Mouse (Mus musculus): ENCODE data around the gene Kcnh4. TPM values are rescaled to one million over a fixed set of nuclear protein-coding genes. Genes with fewer than 3 reads are reported as not detected.
A peak's percentile ranks its signal among the peaks of the same experiment; 100 is the strongest.

The Kcnh4 gene
- polyA plus RNA-seq, 2 experiments: 0.09 TPM; not detected in 1

DNA sequence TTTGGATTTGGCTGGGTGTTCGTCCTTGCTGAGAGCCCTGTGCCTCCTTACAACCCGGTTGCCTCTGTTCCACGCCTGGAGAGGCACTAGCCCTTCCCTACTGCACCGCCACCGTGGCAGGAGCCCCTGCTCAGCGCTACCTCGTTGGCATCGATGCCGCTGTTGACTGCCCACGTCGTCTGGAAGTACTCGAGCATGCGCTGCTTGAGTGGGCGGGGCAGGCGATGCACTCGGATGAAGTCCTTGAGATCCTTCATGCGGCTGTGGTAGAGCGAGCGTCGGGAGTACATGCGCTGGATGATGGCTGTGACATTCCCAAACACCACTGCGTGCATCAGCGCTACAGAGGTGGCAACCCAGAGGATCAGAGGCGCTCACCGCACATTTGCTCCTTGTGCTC lies 10.3 kb downstream of the Kcnh4 start:
- DNase-seq (ENCODE audit: low spot score) (no peak), ATAC-seq (ENCODE audit: low FRiP score, low read depth) (no peak)
- Histone ChIP-seq H3K27ac (replicated peaks; ENCODE audit: low read depth, low read length) (no peak overlapping the region), H3K9ac (ENCODE audit: low read depth, low read length, severe bottlenecking) (no peak overlapping the region), H3K4me2 (replicated peaks; ENCODE audit: low read depth, low read length, severe bottlenecking) (no peak overlapping the region), H3K4me3 (replicated peaks; ENCODE audit: low read length) (no peak overlapping the region), H3K36me3 (ENCODE audit: control insufficient read depth, insufficient read depth, low read length) (no peaks in the 10 kb centered on the region), H3K9me3 (ENCODE audit: control insufficient read depth, low read length) (no peaks in the 10 kb centered on the region), H3K4me1 (ENCODE audit: control insufficient read depth, insufficient read depth, low read length) (no peaks in the 10 kb centered on the region), H3K27me3 (ENCODE audit: control insufficient read depth, insufficient read depth, low read length) (no peaks in the 10 kb centered on the region)
- TF ChIP-seq POLR2A (IDR thresholded peaks at IDR 0.05; ENCODE audit: borderline replicate concordance, extremely low read depth, insufficient read depth, insufficient read length): no peak
- 52% methylated on average over 25 of the region's 25 CpGs for WGBS

DNA sequence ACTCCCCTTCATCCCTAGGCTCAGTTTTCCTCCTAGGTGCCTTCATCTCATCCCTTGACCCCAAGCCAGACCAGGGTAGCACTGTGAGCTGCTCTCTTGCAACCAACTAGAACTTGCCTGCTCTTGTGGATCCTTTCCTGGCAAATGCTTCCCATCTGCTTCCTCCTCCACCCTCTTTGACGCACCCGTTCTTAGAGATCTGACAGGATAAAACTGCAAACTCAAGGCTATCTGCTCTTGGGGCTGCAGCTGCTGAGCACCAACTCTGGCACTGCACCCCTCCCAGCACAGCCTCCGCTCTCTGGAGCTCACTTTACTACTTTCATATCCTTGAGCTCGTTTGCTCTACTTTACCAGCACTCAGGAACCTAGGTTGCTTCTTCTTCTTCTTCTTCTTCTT lies 11.1 kb downstream of the Kcnh4 start:
- Histone ChIP-seq H3K36me3 (ENCODE audit: control insufficient read depth, insufficient read depth, low read length) (no peaks in the 10 kb centered on the region), H3K9me3 (ENCODE audit: control insufficient read depth, low read length) (no peaks in the 10 kb centered on the region), H3K27me3 (ENCODE audit: control insufficient read depth, insufficient read depth, low read length) (no peaks in the 10 kb centered on the region), H3K4me3 (replicated peaks; ENCODE audit: low read length) (no peak overlapping the region), H3K4me1 (ENCODE audit: control insufficient read depth, insufficient read depth, low read length) (no peaks in the 10 kb centered on the region), H3K4me2 (replicated peaks; ENCODE audit: low read depth, low read length, severe bottlenecking) (no peak overlapping the region), H3K9ac (ENCODE audit: low read depth, low read length, severe bottlenecking) (no peak overlapping the region), H3K27ac (replicated peaks; ENCODE audit: low read depth, low read length) (no peak overlapping the region)
- ATAC-seq (ENCODE audit: low FRiP score, low read depth): no peak
- 72% methylated on average over 4 of the region's 4 CpGs for WGBS
- TF ChIP-seq POLR2A (IDR thresholded peaks at IDR 0.05; ENCODE audit: borderline replicate concordance, extremely low read depth, insufficient read depth, insufficient read length): no peak
- no peak for DNase-seq (ENCODE audit: low spot score)

DNA sequence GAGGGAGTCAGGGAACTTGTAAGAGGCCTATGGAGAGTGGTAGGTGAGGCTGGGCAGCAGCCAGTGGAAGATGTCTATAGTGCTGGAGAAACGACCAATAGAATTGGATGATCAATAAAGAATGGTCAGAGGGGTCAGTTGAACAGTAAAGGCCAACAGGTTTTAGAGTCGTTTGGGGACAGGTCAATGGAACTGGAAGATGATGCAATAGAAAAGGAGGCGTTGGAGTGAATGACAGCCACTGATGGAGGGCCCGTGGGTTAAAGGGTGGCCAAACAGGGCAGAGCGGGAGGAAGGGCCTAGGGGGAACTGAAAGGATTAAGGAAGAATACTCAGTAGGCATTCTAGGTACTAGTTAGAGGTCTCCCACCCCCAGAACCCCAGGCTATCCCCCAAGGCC lies 12.6 kb downstream of the Kcnh4 start:
- Histone ChIP-seq H3K4me1 (ENCODE audit: control insufficient read depth, insufficient read depth, low read length) (no peaks in the 10 kb centered on the region), H3K36me3 (ENCODE audit: control insufficient read depth, insufficient read depth, low read length) (no peaks in the 10 kb centered on the region), H3K9ac (ENCODE audit: low read depth, low read length, severe bottlenecking) (no peak overlapping the region), H3K27me3 (ENCODE audit: control insufficient read depth, insufficient read depth, low read length) (no peaks in the 10 kb centered on the region), H3K4me2 (replicated peaks; ENCODE audit: low read depth, low read length, severe bottlenecking) (no peak overlapping the region), H3K9me3 (ENCODE audit: control insufficient read depth, low read length) (no peaks in the 10 kb centered on the region), H3K27ac (replicated peaks; ENCODE audit: low read depth, low read length) (no peak overlapping the region), H3K4me3 (replicated peaks; ENCODE audit: low read length) (no peak overlapping the region)
- DNase-seq (ENCODE audit: low spot score): no peak
- ATAC-seq (ENCODE audit: low FRiP score, low read depth): no peak
- WGBS: 68% methylated on average over 5 of the region's 5 CpGs
- no peak for TF ChIP-seq POLR2A (IDR thresholded peaks at IDR 0.05; ENCODE audit: borderline replicate concordance, extremely low read depth, insufficient read depth, insufficient read length)

DNA sequence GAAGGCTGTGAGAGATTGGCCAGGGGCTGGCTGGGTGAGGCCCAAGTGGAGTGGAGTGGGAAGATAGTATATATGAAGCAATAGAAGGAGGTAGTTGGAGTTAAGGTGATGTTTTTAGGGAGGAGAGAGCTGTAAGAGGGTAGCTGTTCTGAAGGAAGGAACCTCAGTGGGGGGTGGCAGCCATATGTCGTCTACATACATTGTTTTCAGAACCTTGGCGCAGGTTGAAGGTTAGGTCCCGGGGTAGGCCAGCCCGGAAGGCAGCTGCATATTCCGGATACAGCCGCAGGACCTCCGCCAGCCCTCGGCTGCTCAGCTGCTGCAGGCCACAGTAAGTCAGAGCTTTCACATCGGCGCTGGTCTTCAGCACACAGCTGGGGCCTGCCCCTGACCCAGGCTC lies 13.2 kb downstream of the Kcnh4 start:
- no peak for TF ChIP-seq POLR2A (IDR thresholded peaks at IDR 0.05; ENCODE audit: borderline replicate concordance, extremely low read depth, insufficient read depth, insufficient read length)
- WGBS: 82% methylated on average over 10 of the region's 10 CpGs

DNA sequence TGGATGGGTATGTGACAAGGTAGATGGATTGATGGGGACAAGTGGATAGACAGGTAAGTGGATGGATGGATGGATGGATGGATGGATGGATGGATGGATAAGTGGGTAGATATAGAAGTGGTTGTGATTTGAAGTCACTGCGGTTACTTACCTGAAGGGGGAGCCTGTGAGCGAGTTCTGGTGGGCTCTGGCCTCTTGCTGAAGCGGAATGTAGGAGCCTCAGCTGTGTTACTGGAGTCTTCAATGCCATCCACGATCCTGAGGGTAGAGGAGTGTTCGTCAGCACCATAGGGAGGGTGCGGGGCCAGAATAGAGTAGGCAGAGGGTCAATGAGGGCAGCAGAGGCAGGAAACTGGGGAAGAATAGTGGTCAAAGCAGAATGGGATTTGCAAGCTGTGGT lies 14.7 kb downstream of the Kcnh4 start:
- H3K4me2 ChIP-seq (replicated peaks; ENCODE audit: low read depth, low read length, severe bottlenecking): no peak overlapping the region
- no peak for ATAC-seq (ENCODE audit: low FRiP score, low read depth)
- H3K27me3 ChIP-seq (ENCODE audit: control insufficient read depth, insufficient read depth, low read length): no peaks in the 10 kb centered on the region
- TF ChIP-seq POLR2A (IDR thresholded peaks at IDR 0.05; ENCODE audit: borderline replicate concordance, extremely low read depth, insufficient read depth, insufficient read length): no peak
- 18% methylated on average over 6 of the region's 6 CpGs for WGBS
- no peak overlapping the region for H3K27ac ChIP-seq (replicated peaks; ENCODE audit: low read depth, low read length)
- H3K4me1 ChIP-seq (ENCODE audit: control insufficient read depth, insufficient read depth, low read length): no peaks in the 10 kb centered on the region
- H3K9me3 ChIP-seq (ENCODE audit: control insufficient read depth, low read length): no peaks in the 10 kb centered on the region
- H3K36me3 ChIP-seq (ENCODE audit: control insufficient read depth, insufficient read depth, low read length): no peaks in the 10 kb centered on the region
- peak; percentile 27 for DNase-seq (ENCODE audit: low spot score)
- no peak overlapping the region; the same call in 1 of the 2 replicates for H3K9ac ChIP-seq (ENCODE audit: low read depth, low read length, severe bottlenecking)
- H3K4me3 ChIP-seq (replicated peaks; ENCODE audit: low read length): no peak overlapping the region

More for the DNA sequence above, 13.2 kb downstream of the Kcnh4 start:
- DNase-seq (ENCODE audit: low spot score) (no peak), ATAC-seq (ENCODE audit: low FRiP score, low read depth) (no peak)
- no peaks in the 10 kb centered on the region for H3K27me3 ChIP-seq (ENCODE audit: control insufficient read depth, insufficient read depth, low read length)
- no peaks in the 10 kb centered on the region for H3K36me3 ChIP-seq (ENCODE audit: control insufficient read depth, insufficient read depth, low read length)
- no peak overlapping the region for H3K27ac ChIP-seq (replicated peaks; ENCODE audit: low read depth, low read length)
- H3K9me3 ChIP-seq (ENCODE audit: control insufficient read depth, low read length): no peaks in the 10 kb centered on the region
- no peak overlapping the region for H3K9ac ChIP-seq (ENCODE audit: low read depth, low read length, severe bottlenecking)
- no peaks in the 10 kb centered on the region for H3K4me1 ChIP-seq (ENCODE audit: control insufficient read depth, insufficient read depth, low read length)
- no peak overlapping the region for H3K4me3 ChIP-seq (replicated peaks; ENCODE audit: low read length)
- no peak overlapping the region for H3K4me2 ChIP-seq (replicated peaks; ENCODE audit: low read depth, low read length, severe bottlenecking)

DNA sequence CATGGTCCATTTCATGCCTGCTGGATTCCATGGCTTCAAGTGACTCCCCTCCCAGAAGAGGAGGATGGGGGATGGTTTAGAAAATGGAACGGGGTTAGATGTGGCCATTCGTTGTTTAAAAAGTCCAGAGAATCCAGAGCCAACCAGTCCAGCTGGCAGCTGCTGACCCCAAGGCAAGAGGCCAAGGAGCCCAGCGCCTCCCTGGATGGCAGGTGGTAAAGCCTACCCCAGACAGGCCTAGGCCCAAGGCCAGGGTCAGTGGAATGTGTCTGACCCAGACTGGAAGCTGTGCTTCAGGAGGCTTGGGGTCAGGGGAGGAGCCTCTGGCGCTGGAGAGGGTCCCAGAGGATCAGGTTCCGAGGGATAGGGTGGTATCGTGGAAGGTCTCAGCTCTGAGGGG lies 18.4 kb downstream of the Kcnh4 start:
- TF ChIP-seq POLR2A (IDR thresholded peaks at IDR 0.05; ENCODE audit: borderline replicate concordance, extremely low read depth, insufficient read depth, insufficient read length): no peak
- Histone ChIP-seq H3K4me1 (ENCODE audit: control insufficient read depth, insufficient read depth, low read length) (peaks cover 7% of the 10 kb centered on the region; the same call in 1 of the 2 replicates), H3K27me3 (ENCODE audit: control insufficient read depth, insufficient read depth, low read length) (no peaks in the 10 kb centered on the region), H3K27ac (replicated peaks; ENCODE audit: low read depth, low read length) (no peak overlapping the region), H3K9me3 (ENCODE audit: control insufficient read depth, low read length) (no peaks in the 10 kb centered on the region), H3K36me3 (ENCODE audit: control insufficient read depth, insufficient read depth, low read length) (no peaks in the 10 kb centered on the region), H3K4me3 (replicated peaks; ENCODE audit: low read length) (no peak overlapping the region), H3K4me2 (replicated peaks; ENCODE audit: low read depth, low read length, severe bottlenecking) (no peak overlapping the region), H3K9ac (ENCODE audit: low read depth, low read length, severe bottlenecking) (no peak overlapping the region)
- ATAC-seq (ENCODE audit: low FRiP score, low read depth) (no peak), DNase-seq (ENCODE audit: low spot score) (no peak)
- WGBS: 69% methylated on average over 6 of the region's 6 CpGs
